Mouse (Mus musculus) cerebellum, postnatal 14 days (tissue): ENCODE data around the gene Elp5.
"Not testable (repeated sequence)": the region's sequence is repeated elsewhere in the genome, so short reads cannot be mapped to it uniquely, and the experiment has no call there.

Experiments
- DNase-seq, 2 experiments: peaks; one replicate each; pipeline ENCODE4 v3.0.0; 2021; ENCODE audit warnings: mixed read lengths in 2 of 2

Elp5 gene

DNA sequence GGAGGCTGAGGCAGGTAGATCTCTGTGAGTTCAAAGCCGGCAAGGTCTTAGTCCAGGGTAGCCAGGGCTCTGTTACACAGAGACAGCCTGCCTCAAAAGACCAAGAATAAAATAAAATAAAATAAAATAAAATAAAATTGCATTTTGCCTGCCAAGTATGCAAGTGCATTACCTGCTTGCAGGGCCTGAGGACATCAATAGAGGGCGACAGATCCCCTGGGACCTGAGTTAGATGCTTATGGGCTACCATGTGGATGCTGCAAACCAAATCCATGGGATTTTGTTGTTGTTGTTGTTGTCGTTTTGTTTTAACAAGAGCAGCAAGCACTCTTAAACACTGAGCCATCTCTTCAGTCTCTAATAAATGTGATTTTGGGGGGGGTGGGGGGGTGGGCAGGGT lies 50.1 kb downstream of the Elp5 start:
- DNase-seq, result no peak

DNA sequence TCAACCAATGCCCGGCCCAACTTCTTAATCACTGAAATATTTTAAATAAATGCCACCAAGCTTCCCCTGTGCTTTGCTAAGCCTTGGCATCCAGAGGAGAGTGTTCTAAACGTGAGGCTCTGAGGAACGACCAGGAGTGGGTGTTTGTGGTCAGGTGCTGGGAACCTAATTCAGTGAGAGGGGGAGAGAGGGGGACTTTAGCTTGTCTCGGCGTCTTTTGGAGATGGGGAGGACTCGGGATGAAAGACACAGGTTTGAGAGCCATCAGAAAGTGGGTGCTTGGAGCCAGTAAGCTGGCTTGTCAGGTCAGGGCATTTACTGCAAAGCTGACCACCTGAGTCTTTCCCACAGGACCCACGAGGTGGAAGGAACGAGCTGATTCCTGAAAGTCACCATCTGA lies 50.5 kb downstream of the Elp5 start:
- no peak for DNase-seq

DNA sequence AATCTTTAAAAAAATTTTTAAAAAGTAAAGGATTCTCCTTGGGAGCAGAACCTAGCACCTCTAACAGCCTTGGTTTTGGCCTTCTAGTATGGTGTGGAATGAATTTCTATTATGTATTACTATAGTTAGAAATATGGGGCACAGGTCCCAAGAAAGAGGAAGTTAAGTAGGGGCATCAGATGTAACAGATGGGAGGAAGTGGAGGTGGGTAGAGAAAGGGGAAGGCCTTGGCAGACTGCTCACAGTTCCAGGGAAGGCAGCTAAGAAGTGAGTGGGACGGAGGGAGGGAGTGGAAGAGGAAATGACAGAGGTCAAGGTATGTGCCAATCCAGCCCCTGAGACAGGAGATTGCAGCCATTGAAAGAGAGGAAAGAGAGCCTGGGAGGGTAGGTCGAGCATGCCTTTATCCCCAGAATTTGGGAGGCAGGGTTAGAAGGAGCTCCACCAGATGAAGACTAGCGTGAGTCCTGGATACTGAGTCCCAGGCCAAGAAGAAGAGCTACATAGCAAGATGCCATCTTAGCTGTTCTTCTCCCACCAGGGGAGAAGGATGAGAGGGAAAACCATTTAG lies 51.3 kb downstream of the Elp5 start:
- no peak for DNase-seq

DNA sequence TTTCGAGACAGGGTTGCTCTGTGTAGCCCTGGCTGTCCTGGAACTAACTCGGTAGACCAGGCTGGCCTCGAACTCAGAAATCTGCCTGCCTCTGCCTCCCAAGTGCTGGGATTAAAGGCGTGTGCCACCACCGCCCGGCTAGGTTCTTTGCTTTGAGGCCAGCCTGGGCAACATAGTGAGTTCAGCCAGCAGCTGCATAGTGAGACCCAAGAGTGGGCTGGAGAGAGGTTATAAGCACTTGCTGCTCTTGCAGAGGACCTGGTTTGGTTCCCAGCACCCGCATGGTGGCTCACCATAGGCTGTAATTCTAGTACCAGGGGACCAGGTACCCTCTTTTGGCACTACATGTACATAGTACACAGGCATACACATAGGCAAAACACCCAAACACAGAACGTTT lies 52.1 kb downstream of the Elp5 start:
- not testable (repeated sequence) for DNase-seq

DNA sequence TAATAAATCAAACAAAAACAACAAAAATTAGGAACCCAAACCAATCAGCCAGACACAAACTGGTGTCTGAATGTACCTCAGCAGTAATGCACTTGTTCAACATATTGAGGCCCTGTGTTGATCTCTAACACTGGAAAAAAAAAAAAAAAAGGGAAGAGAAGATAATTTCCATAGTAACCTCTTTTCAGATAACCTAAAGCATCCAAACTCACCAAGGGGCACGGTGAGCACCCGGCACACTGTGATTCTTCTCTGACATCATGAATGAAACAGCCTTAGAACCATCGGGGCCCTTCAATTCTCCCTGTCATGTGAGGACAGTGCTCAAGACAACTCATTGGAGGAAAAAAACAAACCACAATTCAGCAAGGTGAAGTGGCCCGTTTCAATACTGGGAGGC lies 52.6 kb downstream of the Elp5 start:
- DNase-seq, result no peak

DNA sequence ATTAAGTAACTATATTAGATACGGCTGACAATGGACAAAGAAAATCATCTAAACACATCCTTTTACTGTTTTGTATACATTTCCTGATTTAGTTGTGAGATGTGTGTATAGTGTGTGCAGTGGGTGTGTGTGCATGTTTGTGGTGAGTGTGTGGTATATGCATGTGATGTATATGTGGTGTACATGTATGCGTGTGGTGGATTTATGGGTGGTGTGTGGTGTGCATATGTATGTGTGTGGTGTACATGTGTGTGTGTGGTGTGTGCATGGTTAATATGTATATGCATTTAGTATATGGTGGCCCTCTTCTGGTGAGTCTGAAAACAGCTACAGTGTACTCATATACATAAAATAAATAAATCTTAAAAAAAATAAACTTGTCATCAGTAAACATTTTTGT lies 54.8 kb downstream of the Elp5 start:
- DNase-seq, result no peak

DNA sequence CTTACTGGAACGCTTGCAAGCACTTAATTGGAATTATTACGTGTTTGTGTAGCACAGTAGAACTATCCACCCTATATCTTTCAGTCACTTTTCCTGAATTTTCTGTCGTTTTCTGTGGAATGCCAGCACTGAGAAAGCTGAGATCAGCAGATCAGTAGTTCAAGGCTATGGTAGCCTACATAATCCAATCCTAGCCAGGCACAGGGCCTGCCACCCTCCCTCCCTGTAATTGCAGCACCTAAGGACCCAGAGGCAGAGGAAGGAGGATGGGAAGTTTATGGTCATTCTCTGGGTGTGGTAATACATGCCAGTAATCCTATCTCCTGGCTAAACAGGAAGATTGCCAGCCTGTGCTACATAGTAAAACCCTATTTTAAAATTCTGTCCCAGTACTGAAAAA lies 59.5 kb downstream of the Elp5 start:
- no peak for DNase-seq

DNA sequence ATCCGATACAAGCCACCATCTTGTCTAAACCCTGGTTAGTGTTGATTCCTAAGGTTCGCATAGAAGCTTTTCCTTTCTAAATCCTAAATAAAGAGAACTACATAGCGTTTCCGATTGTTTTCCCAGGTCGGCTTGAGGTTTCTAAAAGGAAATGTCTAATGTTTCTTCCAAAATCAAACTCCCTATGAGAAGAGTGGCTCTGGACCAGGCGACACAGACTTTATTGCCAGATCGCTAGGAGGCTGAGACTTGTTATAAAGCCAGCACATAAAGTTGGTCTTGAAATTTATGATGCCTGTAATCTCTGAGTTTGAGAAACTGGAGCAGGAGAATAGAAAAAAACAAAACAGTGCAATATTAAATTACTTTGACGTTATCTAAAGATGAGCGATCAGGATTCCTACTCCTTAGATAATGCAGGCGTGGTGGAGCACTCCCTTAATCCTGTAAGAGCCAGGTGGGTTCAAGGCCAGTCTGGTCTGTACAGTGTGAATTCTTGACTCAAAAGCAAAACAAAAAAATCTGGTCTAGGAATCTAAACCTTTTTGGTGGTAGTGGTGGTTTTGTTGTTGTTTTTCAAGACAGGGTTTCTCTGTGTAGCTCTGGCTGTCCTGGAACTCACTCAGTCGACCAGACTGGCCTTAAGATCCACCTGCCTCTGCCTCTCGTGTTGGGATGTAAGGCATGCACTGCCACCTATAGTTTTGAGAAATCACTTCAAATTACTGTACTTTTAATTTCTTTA lies 60.1 kb downstream of the Elp5 start:
- DNase-seq, result no peak

DNA sequence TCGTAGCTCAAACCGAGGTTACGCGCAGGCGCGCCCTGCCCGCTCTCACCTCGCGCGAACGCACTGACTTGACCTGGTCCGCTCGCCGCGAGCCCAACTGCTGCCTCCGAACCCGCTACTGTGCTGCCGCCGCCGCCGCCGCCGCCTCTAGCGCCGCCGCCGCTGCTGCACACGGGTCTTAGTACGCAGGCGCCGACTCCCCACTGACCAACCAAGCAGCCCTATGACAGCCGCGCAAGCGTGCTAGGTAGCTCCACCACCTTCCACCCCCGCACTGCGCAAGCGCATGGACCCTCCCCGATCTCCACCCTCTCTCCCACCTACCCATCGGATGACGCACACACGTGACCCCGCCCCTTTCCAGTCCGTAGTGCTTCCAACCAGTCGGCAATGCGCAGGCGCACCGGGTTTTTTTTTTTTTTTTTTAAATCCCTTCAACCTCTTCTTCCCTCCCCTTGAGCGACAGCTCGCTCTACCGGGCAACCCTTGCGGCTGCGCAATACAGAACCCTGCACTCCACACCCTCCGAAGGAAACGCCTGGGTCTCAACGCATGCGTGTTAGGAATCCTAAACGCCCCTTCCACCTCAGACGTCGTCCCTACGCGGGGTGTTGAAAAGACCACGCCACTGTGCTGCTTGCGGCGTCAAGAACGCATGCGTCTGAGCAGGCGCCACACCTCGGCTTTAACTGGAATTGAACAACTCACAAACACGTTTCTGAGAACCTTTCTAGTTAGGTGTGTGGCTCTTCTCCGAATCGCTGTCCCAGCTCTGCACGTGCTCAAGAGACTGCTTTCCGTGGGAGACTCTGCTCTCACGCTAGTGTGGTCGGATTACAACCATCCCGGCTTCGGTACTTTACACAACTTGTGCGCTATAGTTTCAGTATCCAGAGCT lies 61.0 kb downstream of the Elp5 start, which contains the start of gene Eif5a:
TSS of gene Eif5a (minus strand) at position 845 of the 898 bp plus-strand sequence.
- peak; percentile 100 for DNase-seq

DNA sequence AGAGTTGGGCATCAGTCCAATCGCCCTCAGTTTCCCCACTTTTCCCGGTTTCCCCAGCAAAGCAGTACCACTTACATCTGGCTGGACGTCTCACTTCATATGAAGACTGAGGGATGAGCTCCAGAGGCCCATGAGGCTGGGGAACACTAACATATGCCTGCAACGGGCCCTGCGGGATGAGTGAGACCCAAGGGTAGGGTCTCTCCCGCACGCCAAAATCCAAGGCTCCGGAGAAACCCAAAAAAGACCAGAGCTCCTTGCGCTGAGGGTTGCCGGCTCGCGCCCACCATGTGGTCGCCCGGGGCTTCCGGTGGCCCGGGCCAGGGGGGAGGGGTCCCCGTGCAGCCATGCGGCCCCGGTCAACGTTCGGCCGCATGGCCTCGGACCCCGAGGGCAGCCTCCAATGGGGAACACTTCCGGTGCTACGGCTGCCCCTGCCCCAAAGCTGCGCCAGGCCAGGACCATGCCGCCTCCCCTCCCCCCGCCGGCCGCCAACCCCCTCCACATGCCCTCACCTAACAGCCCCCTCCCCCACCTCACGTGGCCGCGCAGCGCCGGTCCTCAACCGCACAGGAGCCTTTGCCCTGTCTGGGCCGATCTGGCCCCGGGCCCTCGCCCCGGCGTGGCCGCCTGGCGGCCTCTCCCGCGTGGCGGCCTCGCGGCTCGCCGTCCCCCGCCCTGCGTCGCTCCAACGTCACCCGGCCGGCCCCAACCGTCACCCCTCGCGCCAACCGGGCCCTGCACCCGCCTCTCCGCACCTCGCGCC lies 61.9 kb downstream of the Elp5 start:
- DNase-seq, result peak; percentile 51 to 83

DNA sequence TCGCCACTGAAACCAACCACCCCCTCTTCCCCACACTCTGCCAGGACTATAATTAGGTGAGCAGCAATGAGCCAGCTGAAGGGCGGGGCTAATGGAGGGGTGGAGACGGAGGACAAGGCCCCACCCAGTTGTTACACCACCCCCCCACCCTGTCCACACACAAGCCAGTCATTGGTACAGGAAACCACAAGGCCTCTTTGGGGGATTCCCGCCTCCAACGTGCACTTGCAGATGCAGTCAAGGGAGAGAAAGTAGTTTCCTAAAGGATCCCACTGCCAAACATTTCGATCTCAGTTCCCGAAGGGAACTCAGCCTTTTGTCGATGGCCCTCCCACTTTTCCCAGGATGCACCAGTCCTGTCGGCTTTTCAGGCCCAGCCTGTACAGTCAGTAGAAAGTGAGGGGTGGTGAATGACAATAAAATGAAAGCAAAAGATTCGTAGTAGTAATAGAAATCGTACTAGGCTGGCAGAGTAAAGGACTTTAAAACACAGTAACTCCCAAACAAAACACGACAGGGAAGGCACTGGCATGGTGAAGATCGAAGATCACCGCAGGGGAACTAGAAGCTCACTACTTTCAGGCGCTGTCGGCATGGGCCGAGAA lies 62.6 kb downstream of the Elp5 start:
- peak; percentile 66 to 84 for DNase-seq

DNA sequence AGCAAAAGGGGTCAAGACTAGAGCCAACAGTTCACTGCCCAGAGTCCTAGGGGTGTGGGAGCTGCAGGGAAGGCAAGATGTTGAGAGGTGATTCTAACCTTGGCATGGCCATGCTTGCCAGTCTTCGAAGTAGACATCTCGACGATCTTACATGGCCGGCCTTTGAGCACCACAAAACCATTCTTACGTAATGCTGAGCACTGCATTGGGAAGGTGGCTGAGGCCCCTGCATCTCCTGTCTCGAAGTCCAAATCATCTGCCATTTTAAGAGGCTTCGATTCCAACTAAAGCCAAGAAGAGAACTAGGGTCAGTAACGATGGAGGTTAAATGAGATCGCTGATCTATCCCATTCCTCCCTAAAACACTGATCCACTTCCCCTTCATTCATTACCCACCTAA lies 63.3 kb downstream of the Elp5 start:
- DNase-seq, result no peak
